In genomic region chr15:81190011-81190629, GRCm38 (mm10) we compare ENCODE assay signal across 1 mouse cellular context.
TF ChIP-seq lines count a peak whose summit lies in the region.

No protein-coding gene starts in this region.

TF ChIP-seq in CH12.LX, 34 proteins besides CTCF, POLR2A, EP300 and RAD21 (continued from another document):
- TF ChIP-seq SMC3 (IDR thresholded peaks at IDR 0.05; ENCODE audit: low read depth, low read length) (no peak), ZC3H11A (IDR thresholded peaks at IDR 0.05; ENCODE audit: low read depth, low read length) (no peak), SIN3A (IDR thresholded peaks at IDR 0.05; ENCODE audit: low read length) (no peak), CHD1 (IDR thresholded peaks at IDR 0.05; ENCODE audit: low read depth, low read length) (no peak), RCOR1 (conservative IDR thresholded peaks at IDR 0.05; ENCODE audit: low read depth, low read length) (no peak), USF2 (conservative IDR thresholded peaks at IDR 0.05; ENCODE audit: low read depth, low read length) (no peak), ZNF384 (IDR thresholded peaks at IDR 0.05; ENCODE audit: low read depth, low read length) (no peak), ZMIZ1 (IDR thresholded peaks at IDR 0.05; ENCODE audit: low read depth, low read length) (no peak), TCF12 (IDR thresholded peaks at IDR 0.05; ENCODE audit: low read depth, low read length) (0 out of 2 replicates have a peak, but pooled peaks have one; percentile 11), MXI1 (IDR thresholded peaks at IDR 0.05; ENCODE audit: low read depth, low read length) (peak; percentile 37), GABPA (IDR thresholded peaks at IDR 0.05; ENCODE audit: insufficient replicate concordance, low read depth, low read length) (no peak), MAZ (IDR thresholded peaks at IDR 0.05; ENCODE audit: low read depth, low read length) (no peak), MAFK (IDR thresholded peaks at IDR 0.05; ENCODE audit: insufficient replicate concordance, low read length) (no peak)
